Mouse (Mus musculus) forebrain, embryonic 10.5 days (tissue): ENCODE measurements around the gene Arl15. TPM values are rescaled to one million over a fixed set of nuclear protein-coding genes. Genes with fewer than 3 reads are reported as not detected.

Experiments
- DNase-seq: peaks from one replicate; pipeline ENCODE4 v3.0.0-alpha.2; 2017; ENCODE audit warnings: low spot score; ENCODE audit errors: extremely low spot score
- H3K27ac ChIP-seq: fragments of 300-500 bp; sonication (generic); 2 replicates; pipeline ENCODE4 v1.5.1; 2016; ENCODE audit warnings: mild to moderate bottlenecking
- H3K27me3 ChIP-seq: fragments of 300-500 bp; sonication (generic); 2 replicates; pipeline ENCODE4 v1.6.1; 2016; ENCODE audit warnings: mild to moderate bottlenecking; ENCODE audit not compliant: poor library complexity, severe bottlenecking
- H3K36me3 ChIP-seq: fragments of 300-500 bp; sonication (generic); replicated peaks from 2 replicates; pipeline ENCODE4 v1.6.1; 2016; ENCODE audit warnings: mild to moderate bottlenecking, moderate library complexity
- H3K4me1 ChIP-seq: fragments of 300-500 bp; sonication (generic); 2 replicates; pipeline ENCODE4 v1.6.1; 2016
- H3K4me3 ChIP-seq: fragments of 300-500 bp; sonication (generic); 2 replicates; pipeline ENCODE4 v1.5.1; 2016; ENCODE audit warnings: mild to moderate bottlenecking, moderate library complexity
- H3K9me3 ChIP-seq: fragments of 300-500 bp; sonication (generic); 2 replicates; pipeline ENCODE4 v1.6.1; 2016; ENCODE audit warnings: mild to moderate bottlenecking, moderate library complexity
- WGBS: fragments of 180-500 bp; shearing (Covaris S2); methylation state at CpG from one replicate; pipeline ENCODE4 v1.1.7; 2016; 5-methylcytosine and 5-hydroxymethylcytosine counted together
- polyA plus RNA-seq: library from polyadenylated mRNA; unstranded; fragments of >200 nt; fragmentation: Nextera tagmentation; extraction: Ambion mirVana; gene quantifications from 2 replicates; pipeline ENCODE4 v1.2.1, GENCODE M21; 2016

Arl15 gene
- polyA plus RNA-seq, 1 experiment from 2014 or later = 11.6 TPM

- Histone ChIP-seq H3K36me3 (no peaks in the 10 kb centered on the region), H3K27me3 (0 out of 2 replicates have a peak, but pooled peaks cover 6% of the 10 kb centered on the region), H3K9me3 (no peaks in the 10 kb centered on the region), H3K4me3 (no peak overlapping the region), H3K27ac (0 out of 2 replicates have a peak overlapping the region, but pooled peaks have one; percentile 21), H3K4me1 (peaks cover 57% of the 10 kb centered on the region)
- no peak for DNase-seq
- WGBS = 31% methylated on average over 3 of the region's 3 CpGs
Measured at GRCm38 (mm10) chr13:114048688-114049087, 254.4 kb downstream of the Arl15 start.

- Histone ChIP-seq H3K4me3 (no peak overlapping the region), H3K36me3 (no peaks in the 10 kb centered on the region), H3K9me3 (no peaks in the 10 kb centered on the region), H3K4me1 (peaks cover 57% of the 10 kb centered on the region), H3K27me3 (0 out of 2 replicates have a peak, but pooled peaks cover 6% of the 10 kb centered on the region), H3K27ac (0 out of 2 replicates have a peak overlapping the region, but pooled peaks have one; percentile 20)
- WGBS = 9% methylated on average over 9 of the region's 9 CpGs
- DNase-seq = no peak
Measured at GRCm38 (mm10) chr13:114051151-114051850, 257.0 kb downstream of the Arl15 start.

- 32% methylated on average over 15 of the region's 15 CpGs for WGBS
- Histone ChIP-seq H3K9me3 (no peaks in the 10 kb centered on the region), H3K27me3 (0 out of 2 replicates have a peak, but pooled peaks cover 6% of the 10 kb centered on the region), H3K4me1 (peaks cover 56% of the 10 kb centered on the region), H3K27ac (peak overlapping the region; percentile 9; the same call in 1 of the 2 replicates), H3K4me3 (no peak overlapping the region), H3K36me3 (no peaks in the 10 kb centered on the region)
- DNase-seq = no peak
Measured at GRCm38 (mm10) chr13:114052426-114053205, 258.3 kb downstream of the Arl15 start.

- Histone ChIP-seq H3K4me1 (peaks cover 50% of the 10 kb centered on the region), H3K4me3 (no peak overlapping the region), H3K36me3 (no peaks in the 10 kb centered on the region), H3K27ac (no peak overlapping the region), H3K27me3 (0 out of 2 replicates have a peak, but pooled peaks cover 6% of the 10 kb centered on the region), H3K9me3 (no peaks in the 10 kb centered on the region)
- DNase-seq = no peak
- WGBS = 98% methylated on average over 2 of the region's 2 CpGs
Measured at GRCm38 (mm10) chr13:114053261-114053660, 259.0 kb downstream of the Arl15 start.

- Histone ChIP-seq H3K4me3 (no peak overlapping the region), H3K27ac (no peak overlapping the region), H3K27me3 (0 out of 2 replicates have a peak, but pooled peaks cover 6% of the 10 kb centered on the region), H3K4me1 (peaks cover 33% of the 10 kb centered on the region), H3K36me3 (no peaks in the 10 kb centered on the region), H3K9me3 (no peaks in the 10 kb centered on the region)
- no peak for DNase-seq
- 81% methylated on average over 9 of the region's 9 CpGs for WGBS
Measured at GRCm38 (mm10) chr13:114055686-114056085, 261.4 kb downstream of the Arl15 start.

- DNase-seq = no peak
- H3K4me1 ChIP-seq = peaks cover 12% of the 10 kb centered on the region
- H3K27me3 ChIP-seq = no peaks in the 10 kb centered on the region
- no peak overlapping the region for H3K4me3 ChIP-seq
- no peaks in the 10 kb centered on the region for H3K36me3 ChIP-seq
- WGBS = 84% methylated on average over 6 of the region's 6 CpGs
- no peaks in the 10 kb centered on the region for H3K9me3 ChIP-seq
- H3K27ac ChIP-seq = no peak overlapping the region
Measured at GRCm38 (mm10) chr13:114060258-114060657, 266.0 kb downstream of the Arl15 start.

- WGBS = 92% methylated on average over 7 of the region's 7 CpGs
- no peaks in the 10 kb centered on the region for H3K36me3 ChIP-seq
- no peak overlapping the region for H3K4me3 ChIP-seq
- no peaks in the 10 kb centered on the region for H3K27me3 ChIP-seq
- no peak for DNase-seq
- H3K9me3 ChIP-seq = no peaks in the 10 kb centered on the region
- H3K27ac ChIP-seq = no peak overlapping the region
- peaks cover 14% of the 10 kb centered on the region for H3K4me1 ChIP-seq
Measured at GRCm38 (mm10) chr13:114061234-114061633, 266.9 kb downstream of the Arl15 start.

- WGBS = 92% methylated on average over 9 of the region's 9 CpGs
- Histone ChIP-seq H3K4me3 (no peak overlapping the region), H3K4me1 (peaks cover 11% of the 10 kb centered on the region), H3K27me3 (no peaks in the 10 kb centered on the region), H3K36me3 (no peaks in the 10 kb centered on the region), H3K27ac (no peak overlapping the region), H3K9me3 (no peaks in the 10 kb centered on the region)
- DNase-seq = no peak
Measured at GRCm38 (mm10) chr13:114064069-114064468, 269.8 kb downstream of the Arl15 start.

GRCm38 (mm10) chr13:114065012-114065411 lies 270.7 kb downstream of the Arl15 start:
- Histone ChIP-seq H3K4me3 (no peak overlapping the region), H3K4me1 (peaks cover 8% of the 10 kb centered on the region; the same call in 1 of the 2 replicates), H3K36me3 (no peaks in the 10 kb centered on the region), H3K27ac (no peak overlapping the region), H3K9me3 (no peaks in the 10 kb centered on the region), H3K27me3 (no peaks in the 10 kb centered on the region)
- 76% methylated on average over 6 of the region's 6 CpGs for WGBS
- DNase-seq = no peak

GRCm38 (mm10) chr13:114068421-114068820 lies 274.1 kb downstream of the Arl15 start:
- 85% methylated on average over 5 of the region's 5 CpGs for WGBS
- no peak overlapping the region for H3K4me3 ChIP-seq
- DNase-seq = no peak
- H3K27me3 ChIP-seq = no peaks in the 10 kb centered on the region
- no peak overlapping the region for H3K27ac ChIP-seq
- H3K9me3 ChIP-seq = no peaks in the 10 kb centered on the region
- H3K36me3 ChIP-seq = no peaks in the 10 kb centered on the region
- peaks cover 12% of the 10 kb centered on the region; the same call in 1 of the 2 replicates for H3K4me1 ChIP-seq

GRCm38 (mm10) chr13:114071439-114071838 lies 277.1 kb downstream of the Arl15 start:
- Histone ChIP-seq H3K36me3 (no peaks in the 10 kb centered on the region), H3K27ac (no peak overlapping the region), H3K27me3 (no peaks in the 10 kb centered on the region), H3K4me3 (no peak overlapping the region), H3K9me3 (no peaks in the 10 kb centered on the region), H3K4me1 (peaks cover 22% of the 10 kb centered on the region)
- no peak for DNase-seq
- 92% methylated on average over 7 of the region's 7 CpGs for WGBS

- Histone ChIP-seq H3K27ac (no peak overlapping the region), H3K9me3 (no peaks in the 10 kb centered on the region), H3K4me1 (peaks cover 39% of the 10 kb centered on the region), H3K27me3 (no peaks in the 10 kb centered on the region), H3K4me3 (no peak overlapping the region), H3K36me3 (no peaks in the 10 kb centered on the region)
- 18% methylated on average over 8 of the region's 8 CpGs for WGBS
- DNase-seq = no peak
Measured at GRCm38 (mm10) chr13:114074471-114074870, 280.2 kb downstream of the Arl15 start.
